Comparison of ENCODE assay signal across 17 mouse cellular contexts in the genomic region with DNA sequence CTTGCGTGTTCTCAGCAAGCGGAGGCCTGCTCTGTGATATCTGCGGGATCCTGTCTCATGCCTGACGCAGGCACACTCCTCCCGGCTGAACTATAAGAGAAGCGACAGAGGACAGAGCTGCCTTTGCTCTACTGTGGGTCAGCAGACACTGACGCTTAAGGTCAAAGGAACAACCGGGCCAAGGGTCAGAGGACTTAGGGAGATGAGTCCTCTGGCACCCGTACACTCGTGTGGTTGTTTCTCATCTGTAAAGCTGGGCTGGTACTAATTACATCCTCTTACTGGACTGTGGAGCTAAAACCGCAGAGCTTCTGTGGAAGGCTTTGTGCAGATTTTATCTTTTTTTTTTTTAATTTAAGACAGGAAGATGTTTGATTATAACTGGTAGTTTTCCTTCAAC.
"Had no signal": no experiment of that assay in that cellular context is flagged by ENCODE, and none has a peak within 500 bp of the region (broad histone marks: within the 10 kb centered on the region; RNA-seq: fewer than 3 reads in every experiment).

No protein-coding gene starts in this region.

- H3K27me3 ChIP-seq: intestine, embryonic 15.5 days; limb, embryonic 13.5 days; midbrain, embryonic 12.5 days; stomach, embryonic 15.5 days had no signal

- ATAC-seq: intestine, embryonic 15.5 days; lung, postnatal 0 days; midbrain, embryonic 16.5 days had no signal

- H3K4me3 ChIP-seq: intestine, embryonic 15.5 days; limb, embryonic 13.5 days; midbrain, embryonic 12.5 days; stomach, embryonic 15.5 days had no signal

- H3K9ac ChIP-seq: intestine, embryonic 15.5 days; limb, embryonic 13.5 days; liver, embryonic 14.5 days; midbrain, embryonic 12.5 days; stomach, embryonic 15.5 days had no signal

- H3K27ac ChIP-seq: intestine, embryonic 15.5 days; kidney, postnatal 0 days; limb, embryonic 13.5 days; liver, embryonic 14.5 days; midbrain, embryonic 12.5 days; stomach, embryonic 15.5 days had no signal

- H3K9me3 ChIP-seq: intestine, embryonic 15.5 days; limb, embryonic 13.5 days; midbrain, embryonic 12.5 days; stomach, embryonic 15.5 days had no signal

- H3K36me3 ChIP-seq: intestine, embryonic 15.5 days; limb, embryonic 13.5 days; midbrain, embryonic 12.5 days; stomach, embryonic 15.5 days had no signal

- DNase-seq: kidney, adult 9 months; kidney, postnatal 36 days; left cerebral cortex, postnatal 4 days; lung, adult 2 months; right cerebral cortex, adult 18-20 months; right cerebral cortex, postnatal 25 days; spleen, adult 18-20 months; thymus, adult 2 months; thymus, postnatal 25 days had no signal

- H3K4me2 ChIP-seq: intestine, embryonic 15.5 days; limb, embryonic 13.5 days; midbrain, embryonic 12.5 days; stomach, embryonic 15.5 days had no signal

- H3K4me1 ChIP-seq: stomach, embryonic 15.5 days had no signal
